Mouse (Mus musculus): Measurements from ENCODE around the gene Lmnb2.

DNA sequence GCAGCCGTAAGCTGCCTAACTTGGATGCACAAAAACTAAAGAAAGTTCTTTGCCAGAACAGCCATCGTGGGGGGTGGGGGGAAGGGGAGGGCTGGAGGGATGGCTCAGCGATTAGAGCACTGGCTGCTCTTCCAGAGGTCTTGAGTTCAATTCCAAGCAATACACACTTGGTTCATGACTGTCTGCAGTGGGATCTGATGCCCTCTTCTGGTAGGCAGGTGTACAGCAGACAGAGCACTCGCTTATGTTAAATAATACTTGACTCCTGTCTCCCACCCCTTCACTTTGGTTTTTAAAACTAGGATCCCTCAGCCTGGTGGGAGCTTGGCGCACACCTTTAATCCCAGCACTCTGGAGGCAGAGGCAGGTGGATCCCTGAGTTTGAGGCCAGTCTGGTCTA, 42.0 kb downstream of the Lmnb2 start:
- TF ChIP-seq CTCF (IDR thresholded peaks at IDR 0.05) (peak; percentile 89), EP300 (IDR thresholded peaks at IDR 0.05) (no peak)

All from lung, postnatal 0 days (tissue).